Mouse (Mus musculus) liver, embryonic 16.5 days (tissue): ENCODE data around the gene Dixdc1. TPM values are rescaled to one million over a fixed set of nuclear protein-coding genes. Genes with fewer than 3 reads are reported as not detected.

Experiments used
- ATAC-seq: fragments of 200-750 bp; cut with Nextera tagmentation; 2 replicates; pipeline ENCODE4 v1.8.0; 2017; ENCODE audit warnings: low read depth, mild to moderate bottlenecking, moderate number of reproducible peaks, moderate library complexity
- H3K27ac ChIP-seq: fragments of 300-500 bp; sonication (generic); 2 replicates; pipeline ENCODE4 v1.5.1; 2014; ENCODE audit warnings: mild to moderate bottlenecking, low read length
- H3K27me3 ChIP-seq: fragments of 300-500 bp; sonication (generic); 2 replicates; pipeline ENCODE4 v1.6.1; 2014; ENCODE audit warnings: low read depth, low read length, mixed read lengths; ENCODE audit not compliant: control insufficient read depth, insufficient read depth
- H3K36me3 ChIP-seq: fragments of 300-500 bp; sonication (generic); 2 replicates; pipeline ENCODE4 v1.6.1; 2014; ENCODE audit warnings: mild to moderate bottlenecking; ENCODE audit not compliant: control insufficient read depth, insufficient read depth
- H3K4me1 ChIP-seq: fragments of 300-500 bp; sonication (generic); 2 replicates; pipeline ENCODE4 v1.6.1; 2014; ENCODE audit warnings: low read depth, low read length, mixed read lengths; ENCODE audit not compliant: control insufficient read depth
- H3K4me2 ChIP-seq: fragments of 300-500 bp; sonication (generic); 2 replicates; pipeline ENCODE4 v1.6.1; 2014; ENCODE audit warnings: low read depth, low read length, mixed read lengths
- H3K4me3 ChIP-seq: fragments of 300-500 bp; sonication (generic); 2 replicates; pipeline ENCODE4 v1.5.1; 2014; ENCODE audit warnings: low read depth, mild to moderate bottlenecking, low read length
- H3K9ac ChIP-seq: fragments of 300-500 bp; sonication (generic); 2 replicates; pipeline ENCODE4 v1.6.1; 2014; ENCODE audit warnings: low read depth, low read length
- H3K9me3 ChIP-seq: fragments of 300-500 bp; sonication (generic); replicated peaks from 2 replicates; pipeline ENCODE4 v1.6.1; 2016; ENCODE audit warnings: low read length; ENCODE audit not compliant: control insufficient read depth
- WGBS: fragments of 180-500 bp; shearing (Covaris S2); extraction: QIAGEN DNeasy Blood & Tissue Kit; methylation state at CpG from one replicate; pipeline ENCODE4 v1.1.7; 2014; ENCODE audit not compliant: insufficient replicate concordance; 5-methylcytosine and 5-hydroxymethylcytosine counted together
- polyA plus RNA-seq: library from polyadenylated mRNA; unstranded; fragments of >200 nt; fragmentation: Nextera tagmentation; extraction: Ambion mirVana; gene quantifications from 2 replicates; pipeline ENCODE4 v1.2.1, GENCODE M21; 2015

The Dixdc1 gene
- polyA plus RNA-seq, 1 experiment from 2014 or later: 2.7 TPM

DNA sequence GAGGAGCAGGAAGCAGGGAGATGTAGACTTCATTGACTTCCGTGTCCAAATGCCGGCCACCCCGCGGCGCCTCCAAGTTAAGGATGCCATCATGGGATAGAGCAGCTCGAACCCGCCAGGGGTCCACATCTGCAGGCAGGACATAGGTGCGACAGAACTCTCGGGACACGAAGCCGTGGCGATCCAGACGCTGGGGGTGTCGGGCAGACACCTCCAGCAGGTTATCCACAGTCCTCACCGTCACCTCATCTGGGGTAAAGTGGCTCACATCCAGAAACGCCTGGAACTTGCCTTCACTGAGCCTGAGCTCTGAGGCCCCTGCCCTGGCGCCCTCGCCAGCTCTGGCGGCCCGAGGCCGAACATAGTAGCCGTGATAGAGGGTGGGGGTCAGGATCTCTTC lies 12.0 kb upstream of the Dixdc1 start, which contains the start of gene Cryab:
Gene Cryab (plus strand): TSS at position 3 of the 400 bp plus-strand sequence.
- Histone ChIP-seq H3K9ac (no peak within 1 kb of the TSS), H3K36me3 (no peaks in the 10 kb centered on the region), H3K4me1 (no peaks in the 10 kb centered on the region), H3K9me3 (no peaks in the 10 kb centered on the region), H3K27ac (no peak within 1 kb of the TSS), H3K4me3 (no peak within 1 kb of the TSS), H3K27me3 (peaks cover 2% of the 10 kb centered on the region; the same call in 1 of the 2 replicates), H3K4me2 (no peak within 1 kb of the TSS)
- ATAC-seq: no peak
- WGBS: 57% methylated on average over 22 of the region's 22 CpGs

DNA sequence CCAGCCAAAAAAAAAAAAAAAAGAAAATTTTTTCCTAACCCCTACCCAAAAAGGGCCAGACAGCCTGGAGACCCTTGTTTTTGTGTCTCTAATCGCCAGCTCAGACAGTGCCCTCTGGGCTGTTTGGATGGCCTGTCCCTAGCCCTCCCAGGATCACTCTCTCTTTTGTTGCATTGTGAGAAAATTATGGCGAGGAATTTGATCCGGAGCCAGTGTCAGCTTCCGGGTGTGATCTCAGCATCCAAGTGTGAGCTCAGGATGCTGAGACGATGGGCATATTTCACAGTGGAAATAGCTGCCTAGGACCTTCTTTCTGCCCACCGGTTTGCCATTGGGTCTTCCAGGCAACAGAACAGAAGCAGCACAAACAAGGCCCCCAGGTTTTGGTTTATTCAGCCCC lies 11.4 kb upstream of the Dixdc1 start:
- H3K9ac ChIP-seq: no peak overlapping the region
- H3K36me3 ChIP-seq: no peaks in the 10 kb centered on the region
- H3K27me3 ChIP-seq: peaks cover 5% of the 10 kb centered on the region; the same call in 1 of the 2 replicates
- no peak overlapping the region for H3K4me3 ChIP-seq
- no peak overlapping the region for H3K4me2 ChIP-seq
- 64% methylated on average over 6 of the region's 6 CpGs for WGBS
- H3K9me3 ChIP-seq: no peaks in the 10 kb centered on the region
- H3K27ac ChIP-seq: no peak overlapping the region
- no peaks in the 10 kb centered on the region for H3K4me1 ChIP-seq
- ATAC-seq: no peak

DNA sequence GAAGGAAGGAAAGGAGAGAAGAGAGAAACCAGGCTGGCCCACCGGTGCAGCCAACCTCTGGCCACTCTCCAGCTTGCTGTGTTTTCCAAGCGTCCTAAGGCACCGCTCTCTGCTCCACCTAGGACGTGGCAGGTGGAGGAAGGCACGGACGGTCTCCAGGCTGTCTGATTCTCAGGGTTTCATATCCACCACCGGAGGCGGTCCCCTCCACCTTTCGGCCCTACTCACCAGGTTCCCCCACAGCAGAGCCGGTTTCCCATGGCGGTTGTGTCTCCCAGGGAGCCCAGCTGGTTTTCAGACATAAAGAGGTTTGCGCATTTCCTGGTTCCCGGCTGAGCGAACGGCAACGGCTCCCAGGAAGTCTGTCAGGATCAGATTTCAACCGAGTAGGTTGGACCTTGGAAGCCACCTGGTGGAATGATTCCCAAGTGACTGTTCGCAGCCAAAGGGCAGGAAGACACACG lies 6.9 kb upstream of the Dixdc1 start, which contains the start of gene 2310030G06Rik:
Gene 2310030G06Rik (minus strand): TSS at position 323 of the 464 bp plus-strand sequence.
- Histone ChIP-seq H3K4me2 (peak within 1 kb of the TSS; percentile 42), H3K36me3 (no peaks in the 10 kb centered on the region), H3K9me3 (no peaks in the 10 kb centered on the region), H3K9ac (peak within 1 kb of the TSS; percentile 57), H3K4me3 (peak within 1 kb of the TSS; percentile 55), H3K4me1 (no peaks in the 10 kb centered on the region; the same call in 1 of the 2 replicates), H3K27ac (peak within 1 kb of the TSS; percentile 69), H3K27me3 (peaks cover 5% of the 10 kb centered on the region; the same call in 1 of the 2 replicates)
- 12% methylated on average over 19 of the region's 19 CpGs for WGBS
- peak; percentile 74 for ATAC-seq

DNA sequence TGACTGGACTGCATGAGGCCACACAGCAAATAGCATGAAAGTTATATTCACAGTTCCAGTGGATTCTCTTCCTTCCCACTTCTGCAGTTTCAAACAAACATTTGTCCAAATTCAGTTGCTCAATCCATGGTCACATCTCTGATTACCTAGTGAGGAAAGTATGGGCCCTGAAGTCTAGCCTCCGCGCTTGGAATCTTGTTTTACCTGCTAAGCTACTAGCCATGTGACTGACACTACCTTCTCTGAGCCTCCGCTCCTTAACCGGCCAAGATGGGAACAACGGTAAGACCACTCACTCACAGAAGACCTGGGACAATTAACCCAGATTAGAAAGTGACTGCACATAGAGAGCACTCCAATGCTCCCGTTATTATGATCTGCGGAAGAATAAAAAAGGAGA lies 6.5 kb upstream of the Dixdc1 start:
- Histone ChIP-seq H3K9ac (peak overlapping the region; percentile 57), H3K4me2 (peak overlapping the region; percentile 42), H3K27ac (peak overlapping the region; percentile 69), H3K9me3 (no peaks in the 10 kb centered on the region), H3K36me3 (no peaks in the 10 kb centered on the region), H3K4me1 (no peaks in the 10 kb centered on the region; the same call in 1 of the 2 replicates), H3K27me3 (peaks cover 5% of the 10 kb centered on the region; the same call in 1 of the 2 replicates), H3K4me3 (peak overlapping the region; percentile 55)
- 31% methylated on average over 7 of the region's 7 CpGs for WGBS
- peak; percentile 53; the same call in 1 of the 2 replicates for ATAC-seq

DNA sequence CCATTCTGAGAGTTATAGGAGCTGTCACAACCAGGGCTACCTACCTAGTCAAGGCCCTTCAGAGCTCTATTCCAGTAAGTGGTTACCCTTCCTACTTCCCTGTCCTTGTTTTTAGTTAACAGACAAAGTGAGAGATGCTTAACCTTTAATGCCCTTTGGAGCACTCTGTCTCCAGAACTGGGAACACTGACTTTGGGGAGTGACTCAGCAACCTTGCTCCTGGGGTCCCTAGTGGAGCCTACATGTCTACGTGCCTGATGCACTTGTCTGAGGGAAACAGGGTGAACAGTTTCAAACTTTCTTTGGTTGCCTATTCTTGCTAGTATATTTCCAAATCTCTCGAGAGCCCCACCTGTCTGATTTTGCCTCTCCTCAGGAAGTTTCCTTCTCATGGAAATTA lies 3.4 kb upstream of the Dixdc1 start:
- H3K4me1 ChIP-seq: peaks cover 12% of the 10 kb centered on the region
- no peaks in the 10 kb centered on the region for H3K36me3 ChIP-seq
- H3K9ac ChIP-seq: no peak overlapping the region
- H3K27me3 ChIP-seq: peaks cover 5% of the 10 kb centered on the region; the same call in 1 of the 2 replicates
- no peak for ATAC-seq
- no peaks in the 10 kb centered on the region for H3K9me3 ChIP-seq
- 44% methylated on average over 2 of the region's 2 CpGs for WGBS
- no peak overlapping the region for H3K4me3 ChIP-seq
- H3K4me2 ChIP-seq: no peak overlapping the region
- H3K27ac ChIP-seq: no peak overlapping the region

DNA sequence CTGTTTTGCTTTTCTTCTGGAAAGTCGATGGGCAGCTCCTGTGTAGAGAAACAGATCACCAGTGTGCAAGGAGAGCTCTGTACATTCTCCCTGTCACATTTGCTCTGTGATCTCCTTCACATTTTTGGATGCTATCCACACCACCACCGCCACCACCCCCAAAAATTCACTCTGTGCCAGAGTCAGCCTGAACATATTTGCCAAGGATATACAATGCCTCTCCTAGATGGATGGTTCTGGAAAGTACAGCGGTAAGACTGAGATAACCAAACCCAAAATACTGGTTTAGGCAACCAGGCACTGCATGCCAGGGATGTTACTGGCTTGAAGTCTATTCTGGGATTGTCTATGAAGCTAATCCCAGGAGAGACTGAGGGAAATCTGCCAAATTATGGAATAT lies 2.9 kb upstream of the Dixdc1 start:
- Histone ChIP-seq H3K9ac (no peak overlapping the region), H3K36me3 (no peaks in the 10 kb centered on the region), H3K27ac (no peak overlapping the region), H3K4me1 (peaks cover 12% of the 10 kb centered on the region), H3K27me3 (peaks cover 5% of the 10 kb centered on the region; the same call in 1 of the 2 replicates), H3K9me3 (no peaks in the 10 kb centered on the region), H3K4me2 (no peak overlapping the region), H3K4me3 (no peak overlapping the region)
- WGBS: 63% methylated on average over 3 of the region's 3 CpGs
- no peak for ATAC-seq

DNA sequence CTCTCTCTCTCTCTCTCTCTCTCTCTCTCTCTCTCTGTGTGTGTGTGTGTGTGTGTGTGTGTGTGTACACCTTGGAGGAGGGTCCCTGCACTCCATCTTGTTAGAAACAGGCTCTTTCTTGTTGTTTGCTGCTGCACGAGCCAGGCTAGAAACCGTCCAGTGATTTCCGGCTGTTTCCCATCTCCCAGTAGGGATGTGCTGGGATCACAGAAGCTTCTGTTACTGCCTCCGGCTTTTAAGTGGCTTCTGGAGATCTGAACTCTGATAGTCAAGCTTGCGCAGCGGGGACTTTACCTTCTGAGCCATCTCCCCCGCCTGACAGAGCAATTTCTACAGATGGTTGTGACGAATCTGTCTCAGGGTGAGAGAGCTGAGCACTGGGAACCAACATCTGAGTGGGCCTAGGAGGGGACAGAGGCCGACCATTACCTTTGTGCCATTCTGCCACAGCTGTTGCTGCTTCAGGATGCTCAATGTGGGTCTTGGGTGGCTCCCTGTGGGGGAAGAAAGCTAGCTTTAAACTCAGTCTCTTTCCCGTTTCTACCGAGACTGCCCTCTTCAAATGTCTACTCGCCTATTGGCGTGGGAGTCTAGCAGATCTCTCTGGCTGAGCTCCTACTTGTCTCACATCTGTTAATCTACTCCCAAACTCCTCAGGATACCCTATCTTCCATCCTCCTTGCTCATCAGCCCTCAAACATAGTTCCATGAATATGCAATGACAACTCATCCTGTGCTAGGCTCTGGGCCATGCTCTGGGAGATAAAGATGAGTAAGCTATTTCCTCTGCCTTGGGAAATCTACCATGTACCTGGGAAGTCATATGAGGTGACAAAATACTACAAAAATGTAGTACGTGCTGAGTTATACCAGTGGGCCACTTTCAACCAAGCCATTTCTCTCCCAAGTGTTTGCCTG lies 1.8 kb upstream of the Dixdc1 start:
- H3K4me3 ChIP-seq: no peak overlapping the region
- H3K9me3 ChIP-seq: no peaks in the 10 kb centered on the region
- no peak for ATAC-seq
- WGBS: 63% methylated on average over 14 of the region's 14 CpGs
- H3K27me3 ChIP-seq: peaks cover 1% of the 10 kb centered on the region; the same call in 1 of the 2 replicates
- no peak overlapping the region for H3K4me2 ChIP-seq
- H3K27ac ChIP-seq: no peak overlapping the region
- no peak overlapping the region for H3K9ac ChIP-seq
- no peaks in the 10 kb centered on the region for H3K36me3 ChIP-seq
- peaks cover 12% of the 10 kb centered on the region for H3K4me1 ChIP-seq

DNA sequence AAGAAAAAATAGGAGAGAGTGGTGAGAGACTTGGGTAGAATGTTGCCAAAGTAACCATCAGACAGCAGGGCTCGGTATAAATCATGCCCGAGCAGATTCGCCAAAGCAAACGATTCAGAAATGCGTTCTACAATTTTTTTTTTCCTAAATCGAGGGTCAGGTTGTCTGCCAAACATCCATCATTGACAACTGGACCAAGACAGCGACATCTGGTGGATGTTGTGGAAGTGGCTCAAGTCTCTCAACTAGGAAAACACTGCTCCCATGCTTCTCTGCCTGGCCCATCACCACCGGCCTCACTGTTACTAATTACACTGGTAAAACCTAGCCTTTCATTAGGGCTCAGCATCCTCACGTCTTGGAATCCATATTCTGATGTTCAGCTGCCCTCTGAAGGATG lies 4.3 kb downstream of the Dixdc1 start:
- no peak overlapping the region for H3K27ac ChIP-seq
- H3K9me3 ChIP-seq: no peaks in the 10 kb centered on the region
- no peak overlapping the region for H3K9ac ChIP-seq
- ATAC-seq: no peak
- no peaks in the 10 kb centered on the region for H3K27me3 ChIP-seq
- H3K36me3 ChIP-seq: no peaks in the 10 kb centered on the region
- no peak overlapping the region for H3K4me3 ChIP-seq
- H3K4me2 ChIP-seq: no peak overlapping the region
- peaks cover 12% of the 10 kb centered on the region for H3K4me1 ChIP-seq
- 3% methylated on average over 9 of the region's 9 CpGs for WGBS

DNA sequence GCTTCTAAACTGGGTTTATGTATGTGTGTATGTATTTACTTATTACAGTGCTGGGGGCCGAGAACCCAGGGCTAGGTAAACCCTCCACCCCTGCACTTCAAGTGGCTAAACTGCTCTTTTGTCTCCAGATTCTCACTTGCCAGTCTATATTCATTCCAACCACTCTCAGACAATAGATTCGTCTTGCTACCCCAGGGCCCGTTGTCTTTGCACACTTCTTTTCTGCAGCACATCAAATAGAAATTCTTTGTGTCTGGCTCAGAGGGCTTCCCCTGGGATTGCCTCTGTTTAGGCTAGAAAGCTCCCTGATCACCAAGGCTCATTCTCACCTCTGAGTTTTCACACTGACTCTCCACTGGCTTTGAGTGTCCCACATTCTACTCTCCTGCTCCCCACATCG lies 6.8 kb downstream of the Dixdc1 start:
- Histone ChIP-seq H3K4me2 (no peak overlapping the region), H3K9me3 (no peaks in the 10 kb centered on the region), H3K4me1 (no peaks in the 10 kb centered on the region), H3K27ac (no peak overlapping the region), H3K27me3 (peaks cover 9% of the 10 kb centered on the region), H3K9ac (no peak overlapping the region), H3K4me3 (no peak overlapping the region), H3K36me3 (no peaks in the 10 kb centered on the region)
- WGBS: 41% methylated on average over 4 of the region's 4 CpGs
- ATAC-seq: no peak
